Mouse (Mus musculus) MEL (cell line): ENCODE results near the gene Dao.

ENCODE experiments used
- CTCF ChIP-seq, 3 experiments: IDR thresholded peaks in 2 of 3; conservative IDR thresholded peaks in 1 of 3; 2 replicates each; pipeline ENCODE4 v1.5.1; 2011 to 2012; ENCODE audit warnings: low read length in 3 of 3, low read depth in 2 of 3, mild to moderate bottlenecking in 2 of 3, improper control_type of control experiment in 1 of 3, inconsistent platforms in 1 of 3, mixed read lengths in 1 of 3, moderate library complexity in 1 of 3; ENCODE audit not compliant: control insufficient read depth in 1 of 3, insufficient read depth in 1 of 3, poor library complexity in 1 of 3, severe bottlenecking in 1 of 3
- EP300 ChIP-seq, 2 experiments: IDR thresholded peaks; 2 replicates each; pipeline ENCODE4 v1.6.1; 2011; ENCODE audit warnings: improper control_type of control experiment in 2 of 2, low read length in 2 of 2, low read depth in 1 of 2, mild to moderate bottlenecking in 1 of 2
- MAZ ChIP-seq: IDR thresholded peaks from 2 replicates; pipeline ENCODE4 v1.6.1; 2012; ENCODE audit warnings: low read depth, mild to moderate bottlenecking, inconsistent platforms, low read length, improper control_type of control experiment
- MYC ChIP-seq: IDR thresholded peaks from 2 replicates; pipeline ENCODE4 v1.6.1; 2011; ENCODE audit warnings: low read depth, mild to moderate bottlenecking, low read length, improper control_type of control experiment, moderate library complexity
- POLR2A ChIP-seq, 2 experiments: IDR thresholded peaks; 2 replicates each; pipeline ENCODE4 v1.6.1; 2011 to 2012; ENCODE audit warnings: low read length in 2 of 2, mild to moderate bottlenecking in 2 of 2, control low read depth in 1 of 2, improper control_type of control experiment in 1 of 2, low read depth in 1 of 2, moderate library complexity in 1 of 2; ENCODE audit not compliant: control insufficient read depth in 1 of 2, insufficient read depth in 1 of 2, poor library complexity in 1 of 2
- ZKSCAN1 ChIP-seq: IDR thresholded peaks from 2 replicates; pipeline ENCODE4 v1.6.1; 2012; ENCODE audit warnings: low read depth, mild to moderate bottlenecking, inconsistent platforms, low read length, improper control_type of control experiment, moderate library complexity

GRCm38 (mm10) chr5:114004573-114004972 is 1.1 kb downstream of the Dao start:
- no peak for TF ChIP-seq EP300 (IDR thresholded peaks at IDR 0.05; ENCODE audit: low read depth in 1 of 2, low read length in 2 of 2)
- no peak for TF ChIP-seq ZKSCAN1
- no peak for TF ChIP-seq POLR2A (IDR thresholded peaks at IDR 0.05; ENCODE audit: control insufficient read depth in 1 of 2, insufficient read depth in 1 of 2, low read depth in 1 of 2, low read length in 2 of 2, poor library complexity in 1 of 2)
- no peak for TF ChIP-seq MYC
- TF ChIP-seq CTCF (IDR thresholded peaks at IDR 0.05 in 2 of 3, conservative IDR thresholded peaks at IDR 0.05 in 1 of 3; ENCODE audit: control insufficient read depth in 1 of 3, insufficient read depth in 1 of 3, low read depth in 2 of 3, low read length in 3 of 3, poor library complexity in 1 of 3, severe bottlenecking in 1 of 3), result no peak
- no peak for TF ChIP-seq MAZ
